Mouse (Mus musculus) C2C12 (cell line): ENCODE data around the gene Ift27.

ENCODE experiments used
- CEBPB ChIP-seq: IDR thresholded peaks from one replicate; pipeline ENCODE4 v1.6.1; 2011; ENCODE audit warnings: low read depth, mild to moderate bottlenecking, control low read depth, moderate library complexity
- CTCF ChIP-seq: IDR thresholded peaks from one replicate; pipeline ENCODE4 v1.5.1; 2011; ENCODE audit not compliant: control insufficient read depth, insufficient read depth, insufficient read length
- FOSL1 ChIP-seq: IDR thresholded peaks from one replicate; pipeline ENCODE4 v1.8.0; 2011; ENCODE audit warnings: mild to moderate bottlenecking, low read length; ENCODE audit not compliant: poor library complexity, insufficient read depth, severe bottlenecking
- MAX ChIP-seq: IDR thresholded peaks from one replicate; pipeline ENCODE4 v1.6.1; 2011; ENCODE audit warnings: mild to moderate bottlenecking, control low read depth
- MYOD1 ChIP-seq: IDR thresholded peaks from one replicate; pipeline ENCODE4 v1.6.1; 2011; ENCODE audit warnings: low read depth; ENCODE audit not compliant: control insufficient read depth, insufficient read length
- MYOG ChIP-seq: IDR thresholded peaks from one replicate; pipeline ENCODE4 v1.6.1; 2011; ENCODE audit not compliant: control insufficient read depth, insufficient read length; ENCODE audit errors: extremely low read depth
- USF1 ChIP-seq: IDR thresholded peaks from one replicate; pipeline ENCODE4 v1.6.1; 2011; ENCODE audit warnings: low read depth, mild to moderate bottlenecking, control low read depth, moderate library complexity

DNA sequence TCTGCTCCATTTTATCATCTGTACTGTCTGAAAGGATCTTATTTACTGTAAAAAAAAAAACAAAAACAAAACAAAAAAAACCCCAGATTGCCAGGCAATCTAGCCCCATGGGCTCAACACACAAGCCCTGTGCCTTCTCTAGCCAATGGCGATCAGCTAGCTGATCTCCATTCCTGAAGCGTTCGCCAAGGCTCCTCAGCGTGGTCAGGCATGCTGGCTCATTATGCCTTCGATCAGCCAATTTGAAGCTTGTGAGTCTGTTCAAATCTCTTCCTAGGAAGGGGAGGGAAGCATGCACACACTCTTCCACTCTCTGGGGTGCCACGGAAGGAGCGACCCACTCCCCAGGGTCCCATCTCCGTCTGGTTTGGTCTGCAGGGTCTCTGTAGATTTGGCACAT, 16.6 kb downstream of the Ift27 start:
- TF ChIP-seq CTCF (no peak), FOSL1 (no peak), MAX (no peak), MYOG (no peak), USF1 (no peak), CEBPB (no peak), MYOD1 (no peak)
